Mouse (Mus musculus) adrenal gland, adult 18-20 months (tissue): ENCODE data around the gene Uhrf1bp1l. TPM values are rescaled to one million over a fixed set of nuclear protein-coding genes. Genes with fewer than 3 reads are reported as not detected.

Source experiments
- DNase-seq, 2 experiments: peaks; one replicate each; pipeline ENCODE4 v3.0.0; 2021 to 2022; ENCODE audit warnings: low spot score in 2 of 2
- total RNA-seq, 2 experiments: library from RNA; stranded (reverse); gene quantifications; 1 replicate in 1 of 2; 2 replicates in 1 of 2; pipeline ENCODE4 v1.2.3; 2021

Gene Uhrf1bp1l
- total RNA-seq, 2 experiments from 2014 or later, result 57.3 to 75.8 TPM

- DNase-seq, result no peak
These were observed 450 bp upstream of the Uhrf1bp1l start for GRCm38 (mm10) chr10:89744341-89744740.

GRCm38 (mm10) chr10:89745666-89746020 lies 852 bp downstream of the Uhrf1bp1l start:
- DNase-seq, result no peak

DNA sequence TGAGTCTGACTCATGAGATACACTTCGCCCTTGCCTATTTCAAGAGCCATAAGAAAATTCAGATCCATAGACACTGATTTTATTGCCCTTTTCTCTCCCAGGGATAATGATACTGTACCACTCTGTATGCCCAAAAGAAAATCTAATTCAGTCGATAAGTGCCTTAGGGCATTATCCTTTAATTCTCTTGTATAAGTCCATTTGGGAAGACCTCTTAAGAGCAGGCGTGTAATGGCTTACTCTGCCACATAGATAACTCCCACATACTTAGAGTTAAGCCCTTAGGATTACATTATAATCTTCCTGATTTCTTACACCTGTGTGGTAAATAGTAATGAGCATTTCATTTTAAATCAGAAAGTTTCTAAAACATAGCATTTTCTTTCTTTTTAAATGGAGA lies 1.8 kb downstream of the Uhrf1bp1l start:
- DNase-seq, result no peak

- DNase-seq, result no peak
These were observed 2.6 kb downstream of the Uhrf1bp1l start for GRCm38 (mm10) chr10:89747221-89747905.

DNA sequence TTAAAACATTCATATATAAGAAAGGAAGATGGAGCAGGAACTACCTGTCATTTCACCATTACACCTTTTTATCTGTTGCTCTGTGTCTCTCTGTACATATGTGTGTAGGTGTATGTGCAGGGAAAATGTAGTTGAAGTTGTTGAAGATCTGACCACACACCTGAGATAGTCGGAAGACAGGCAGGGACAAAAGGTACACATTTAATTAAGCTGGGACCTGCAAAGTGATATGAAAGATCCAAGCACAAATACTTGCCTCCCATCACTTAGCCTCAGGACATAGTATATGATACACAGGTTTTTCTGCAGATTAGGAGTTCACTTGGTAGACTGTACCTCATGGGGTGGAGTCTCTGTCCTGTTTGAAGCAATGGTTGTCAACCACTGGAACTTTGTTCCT lies 3.1 kb downstream of the Uhrf1bp1l start:
- DNase-seq, result no peak

DNA sequence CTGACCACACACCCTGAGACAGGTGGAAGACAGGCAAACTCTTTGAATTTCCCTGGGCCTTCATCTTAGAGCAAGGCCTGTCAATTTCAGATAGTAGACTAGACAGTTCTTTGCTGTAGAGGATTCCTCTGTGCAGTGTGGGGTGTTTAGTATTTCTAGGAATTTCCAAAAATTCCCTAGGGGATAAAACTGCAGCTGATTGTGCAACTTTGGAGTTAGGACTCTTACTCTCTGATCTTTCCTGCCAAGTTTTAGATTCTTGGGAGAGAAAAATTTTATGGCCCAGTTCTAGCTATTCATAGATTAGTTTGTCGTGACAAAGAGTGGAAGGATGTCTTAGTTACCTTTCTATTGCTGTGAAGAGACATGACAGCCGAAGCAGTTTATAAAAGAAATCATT lies 3.8 kb downstream of the Uhrf1bp1l start:
- DNase-seq, result no peak

- no peak for DNase-seq
These were observed 6.3 kb downstream of the Uhrf1bp1l start for GRCm38 (mm10) chr10:89751069-89751468.

DNA sequence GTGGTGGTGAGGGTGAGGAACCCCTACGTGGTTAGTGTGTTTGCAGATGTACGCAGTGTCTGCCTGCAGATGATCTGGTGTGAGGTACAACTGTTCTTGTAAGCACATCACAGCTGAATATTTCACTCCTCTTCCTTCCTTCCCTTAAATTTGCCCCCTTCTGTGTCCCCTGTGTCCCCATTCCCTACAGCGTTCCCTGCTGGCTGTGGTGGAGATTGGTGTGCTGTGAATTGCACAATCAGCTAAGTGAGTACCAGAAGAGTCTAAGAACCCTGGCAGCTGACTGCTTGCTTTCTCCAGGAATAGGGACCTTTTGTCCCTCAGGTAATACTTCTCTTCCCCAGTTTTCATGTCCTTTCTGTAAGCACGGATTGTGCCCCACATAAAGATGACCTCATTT lies 10.4 kb downstream of the Uhrf1bp1l start:
- no peak for DNase-seq

DNA sequence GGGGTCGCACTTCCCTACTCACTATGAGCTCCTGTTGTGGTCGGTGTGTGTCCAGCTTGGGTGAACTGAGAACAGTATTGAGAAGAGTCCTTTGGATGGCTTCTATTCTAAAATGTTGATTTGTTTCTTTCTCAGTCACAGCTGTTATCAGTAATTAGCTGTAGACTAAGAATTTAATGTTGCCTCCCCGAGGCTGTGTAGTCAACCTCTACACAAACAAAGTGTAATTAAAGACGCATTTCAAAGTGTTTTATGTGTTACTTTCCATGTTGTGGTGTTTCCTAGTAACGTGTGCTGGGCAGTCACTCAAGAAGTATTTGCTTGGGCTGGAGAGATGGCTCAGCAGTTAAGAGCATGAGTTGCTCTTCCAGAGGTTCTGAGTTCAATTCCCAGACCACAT lies 16.0 kb downstream of the Uhrf1bp1l start:
- DNase-seq, result no peak

DNA sequence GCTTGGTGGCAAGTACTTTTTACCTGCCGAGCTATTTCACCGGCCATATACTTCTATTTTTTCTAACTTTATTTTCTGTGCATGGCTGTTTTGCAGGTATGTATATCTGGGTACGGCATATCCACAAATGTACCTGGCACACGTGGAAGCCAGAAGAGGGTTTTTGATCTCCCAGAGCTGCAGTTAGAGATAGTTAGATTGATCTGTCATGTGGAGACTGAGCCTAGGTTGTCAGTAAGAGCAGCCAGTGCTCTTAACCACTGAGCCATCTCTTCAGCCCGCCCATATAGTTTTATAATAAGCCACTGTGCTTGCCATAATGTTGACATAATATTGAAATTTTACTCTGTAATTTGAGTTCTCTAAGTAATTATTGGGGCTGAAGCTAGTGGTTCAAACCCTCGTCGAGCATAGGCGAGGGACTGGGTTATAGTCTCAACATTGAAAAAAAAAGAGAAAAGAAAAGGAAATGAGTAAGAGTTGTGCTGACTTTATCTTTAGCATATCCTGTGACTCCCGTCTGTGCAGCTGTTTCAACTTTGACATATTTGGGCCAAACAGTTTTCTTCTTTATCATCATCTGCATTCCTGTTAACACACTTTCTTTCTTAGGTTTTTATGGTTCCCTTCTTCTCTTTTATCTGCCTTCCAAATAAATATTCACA lies 19.8 kb downstream of the Uhrf1bp1l start:
- DNase-seq, result no peak

DNA sequence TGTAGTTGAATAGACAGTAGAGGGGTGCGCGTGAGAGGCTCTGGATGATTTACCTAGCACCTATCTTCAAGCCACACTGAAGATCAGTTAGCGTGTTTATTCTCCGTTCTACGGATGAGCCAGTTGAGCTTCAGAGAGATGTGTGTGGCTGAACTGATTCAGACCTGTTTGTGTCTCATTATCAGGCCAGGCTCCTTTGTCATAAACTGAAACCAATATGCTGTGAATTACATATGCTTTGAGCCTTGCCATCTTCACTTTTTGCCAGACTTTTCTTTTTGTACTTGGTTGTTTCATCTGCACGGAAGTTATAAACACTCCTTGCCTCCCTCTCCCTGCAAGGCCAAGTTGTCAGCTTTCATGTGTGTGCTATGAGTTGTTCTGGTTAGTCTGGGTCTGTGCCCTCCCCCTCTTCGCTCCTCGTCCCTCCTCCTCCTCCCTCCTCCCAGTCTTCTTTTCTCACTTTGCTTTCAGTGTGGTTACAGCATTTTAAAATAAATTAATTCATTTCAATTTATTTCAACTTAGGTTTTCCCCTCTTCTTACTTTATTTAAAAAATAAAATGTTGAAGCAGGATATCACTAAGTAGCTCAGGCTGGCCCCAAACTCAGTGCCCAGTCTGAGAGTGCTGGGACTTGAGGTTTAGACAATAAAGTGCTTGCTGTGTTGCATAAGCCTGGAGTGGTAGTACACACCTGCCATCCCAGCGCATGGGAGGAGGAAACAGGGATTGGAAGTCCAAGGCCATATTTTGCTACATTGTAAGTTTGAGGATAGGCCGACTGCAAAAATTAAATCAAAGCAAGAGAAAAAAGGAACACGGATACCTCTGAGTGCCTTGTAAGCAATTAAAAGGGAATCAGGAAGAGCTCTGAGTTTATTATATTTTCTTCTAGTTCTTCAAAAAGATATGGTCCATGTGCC lies 21.3 kb downstream of the Uhrf1bp1l start:
- no peak for DNase-seq

DNA sequence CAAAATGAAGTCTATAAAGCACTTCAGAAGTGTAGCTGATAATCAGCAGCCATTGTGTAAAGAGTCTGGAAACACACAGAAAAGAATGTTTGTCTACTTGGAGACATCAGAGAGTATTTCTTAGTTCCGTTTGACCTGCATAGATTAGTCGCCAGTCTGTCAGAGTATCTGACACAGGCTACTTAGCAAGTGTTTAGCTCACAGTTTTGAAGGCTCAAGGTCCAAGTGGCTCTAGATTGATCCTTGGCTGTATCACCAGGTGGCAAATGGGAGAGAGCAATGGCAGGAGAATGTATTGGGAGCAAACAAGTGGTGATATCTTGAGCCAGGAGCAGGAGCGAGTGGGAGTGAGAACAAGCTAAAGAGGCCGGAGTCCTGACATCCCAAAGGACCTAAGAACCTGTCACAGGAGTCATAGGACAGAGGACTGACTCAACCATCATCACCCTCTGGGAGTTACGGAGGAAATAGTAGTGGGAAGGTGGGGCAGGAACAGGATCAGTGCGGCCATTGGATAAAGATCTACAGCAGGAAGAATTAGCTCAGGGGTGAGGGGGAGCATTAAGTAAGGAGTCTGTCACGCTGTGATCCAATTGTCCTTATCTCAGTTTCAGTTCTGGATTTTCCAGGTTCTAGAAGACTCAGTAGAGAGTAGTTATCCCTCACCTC lies 23.7 kb downstream of the Uhrf1bp1l start:
- DNase-seq, result no peak

DNA sequence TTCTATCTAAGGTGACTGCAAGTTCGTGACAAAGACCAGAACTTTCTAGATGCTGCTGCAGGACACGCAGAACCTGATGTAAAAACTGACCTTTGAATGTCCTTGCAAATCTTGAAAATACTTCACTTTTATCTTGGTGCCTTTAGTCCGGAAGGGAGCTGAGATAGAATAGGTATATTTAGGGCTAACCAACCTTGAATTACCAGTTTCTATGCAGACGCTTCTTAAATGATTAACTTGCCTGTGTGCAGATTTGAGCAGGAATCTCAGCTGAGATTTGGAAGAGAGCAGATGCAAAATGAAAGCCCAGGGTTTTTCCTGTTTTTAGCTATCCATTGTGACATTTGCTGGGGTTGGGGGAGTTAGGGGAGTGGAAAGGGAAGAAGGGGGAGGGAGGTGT lies 24.3 kb downstream of the Uhrf1bp1l start:
- no peak for DNase-seq

DNA sequence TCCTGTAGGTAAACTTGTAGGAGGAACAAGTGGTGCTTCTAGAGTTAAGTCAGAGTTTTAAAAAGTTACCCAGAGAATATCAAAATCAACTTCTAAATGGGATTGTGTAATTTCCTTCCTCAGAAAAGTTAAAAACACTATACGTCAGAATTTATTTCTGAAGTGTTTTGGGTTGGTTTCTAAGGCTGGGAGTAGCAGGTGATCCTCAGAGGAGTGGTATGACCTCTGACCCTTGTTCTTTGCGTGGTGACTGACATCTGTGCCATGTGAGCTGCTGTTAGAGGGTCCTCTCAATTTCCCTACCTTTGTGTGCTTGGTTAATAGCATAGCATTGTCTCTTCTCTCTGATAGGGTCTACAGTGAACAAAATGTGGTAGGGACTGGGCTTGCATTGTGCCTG lies 27.1 kb downstream of the Uhrf1bp1l start:
- DNase-seq, result no peak

GRCm38 (mm10) chr10:89776029-89776428 lies 31.2 kb downstream of the Uhrf1bp1l start:
- DNase-seq, result no peak

DNA sequence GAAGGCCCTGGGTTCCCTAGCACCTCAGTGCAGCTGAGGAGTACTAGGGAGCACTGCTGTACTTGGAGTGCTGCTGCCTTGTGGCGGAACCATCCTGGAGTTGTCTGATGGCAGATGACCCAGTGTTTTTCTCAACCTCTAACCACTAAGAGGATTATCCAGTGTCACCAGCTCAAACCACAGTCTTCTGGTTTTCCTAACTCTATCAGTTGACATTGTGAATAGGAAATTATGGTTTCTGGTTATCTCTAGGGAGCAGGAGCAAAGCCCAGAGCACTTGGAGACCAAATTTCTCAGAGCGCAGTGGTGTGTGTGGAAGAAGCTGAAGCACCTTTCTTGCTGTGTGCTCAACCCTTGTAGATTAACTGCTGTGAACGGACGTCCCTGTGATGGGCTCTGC lies 47.1 kb downstream of the Uhrf1bp1l start:
- no peak for DNase-seq

DNA sequence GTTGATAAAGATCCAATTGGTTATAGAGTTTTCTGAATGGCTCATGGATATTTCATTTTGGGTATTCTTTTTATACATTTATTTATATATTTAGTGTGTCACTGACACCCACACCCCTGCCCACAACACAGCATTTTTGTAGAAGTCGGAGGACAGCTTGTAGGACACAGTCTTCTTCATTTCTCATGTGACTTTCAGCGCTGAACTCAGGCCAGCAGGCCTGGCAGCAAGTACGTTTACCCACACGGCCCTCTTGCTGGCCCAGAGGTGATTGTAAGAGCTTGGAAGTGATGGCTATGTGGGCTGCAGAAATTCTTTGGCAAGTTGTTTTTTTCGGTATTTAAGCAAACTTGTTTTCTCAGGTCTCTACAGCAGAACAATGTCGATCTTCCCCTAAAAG lies 49.3 kb downstream of the Uhrf1bp1l start:
- no peak for DNase-seq

GRCm38 (mm10) chr10:89819146-89819545 lies 74.4 kb downstream of the Uhrf1bp1l start:
- DNase-seq, result no peak

DNA sequence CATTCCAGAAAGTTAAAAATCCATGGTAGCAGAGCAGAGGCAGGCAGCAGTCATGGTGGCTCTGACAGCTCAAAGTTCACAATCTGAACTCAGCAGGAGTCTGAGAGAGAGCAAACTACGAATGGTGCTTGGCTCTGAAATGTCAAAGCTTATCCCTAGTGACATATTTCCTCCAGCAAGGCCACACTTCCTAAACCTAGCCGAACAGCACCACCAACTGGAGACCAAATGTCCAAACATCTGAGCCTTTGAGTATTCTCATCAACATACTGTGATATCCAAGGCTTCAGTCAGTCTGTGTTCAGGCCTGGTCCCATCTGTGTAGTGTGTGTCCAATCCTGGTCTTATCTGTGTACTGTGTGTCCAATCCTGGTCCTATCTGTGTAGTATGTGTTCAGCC lies 79.1 kb downstream of the Uhrf1bp1l start:
- DNase-seq, result peak in 1 of 2 experiments; percentile 10

DNA sequence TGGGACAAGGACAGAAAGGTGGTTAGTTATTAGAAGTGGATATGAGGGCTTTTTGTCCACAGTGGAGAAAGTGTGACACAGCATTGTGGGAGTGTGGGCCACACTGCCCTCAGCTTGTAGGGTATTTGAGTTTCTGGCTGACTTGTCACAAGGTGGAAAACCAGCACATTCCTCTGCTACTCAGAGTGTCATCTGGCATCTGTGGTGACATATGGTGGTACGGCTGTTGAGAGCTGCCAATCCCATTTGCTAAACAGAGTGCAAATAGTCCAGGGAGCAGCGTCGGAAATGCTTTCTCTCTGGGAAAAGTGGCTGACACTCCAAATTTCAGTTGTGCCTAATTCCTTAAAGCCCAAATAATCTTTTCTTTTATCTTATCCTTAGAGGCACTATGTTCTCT lies 82.1 kb downstream of the Uhrf1bp1l start:
- DNase-seq, result no peak

- no peak for DNase-seq
These were observed 87.5 kb downstream of the Uhrf1bp1l start for GRCm38 (mm10) chr10:89832334-89832733.
